Mouse (Mus musculus): ENCODE data around the gene Atg4d. TPM values are rescaled to one million over a fixed set of nuclear protein-coding genes. Genes with fewer than 3 reads are reported as not detected.

Atg4d gene
- polyA plus RNA-seq, 1 experiment from 2014 or later: 45.2 TPM

DNA sequence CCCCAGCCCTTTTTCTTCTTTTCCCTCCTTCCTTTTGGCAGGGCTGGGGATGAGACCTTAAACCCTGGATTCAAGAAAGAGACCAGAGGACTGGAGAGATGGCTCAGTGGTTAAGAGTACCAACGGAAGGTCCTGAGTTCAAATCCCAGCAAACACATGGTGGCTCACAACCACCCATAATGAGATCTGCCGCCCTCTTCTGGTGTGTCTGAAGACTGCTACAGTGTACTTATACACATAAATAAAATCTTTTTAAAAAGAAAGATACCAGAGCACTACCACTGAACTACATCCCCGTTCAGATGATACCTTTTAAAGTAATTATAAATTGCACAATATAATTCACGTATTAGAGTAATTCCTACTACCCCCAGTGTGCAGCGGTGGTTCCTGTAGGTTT, 32.2 kb upstream of the Atg4d start:
- Histone ChIP-seq H3K4me3 (no peak overlapping the region), H3K27ac (no peak overlapping the region), H3K9me3 (no peaks in the 10 kb centered on the region), H3K36me3 (replicated peaks) (peaks cover 85% of the 10 kb centered on the region), H3K27me3 (ENCODE audit: poor library complexity, severe bottlenecking) (peaks cover 22% of the 10 kb centered on the region), H3K4me1 (peaks cover 27% of the 10 kb centered on the region)
- DNase-seq (ENCODE audit: extremely low spot score, low spot score): no peak
- WGBS: 89% methylated on average over 5 of the region's 5 CpGs

DNA sequence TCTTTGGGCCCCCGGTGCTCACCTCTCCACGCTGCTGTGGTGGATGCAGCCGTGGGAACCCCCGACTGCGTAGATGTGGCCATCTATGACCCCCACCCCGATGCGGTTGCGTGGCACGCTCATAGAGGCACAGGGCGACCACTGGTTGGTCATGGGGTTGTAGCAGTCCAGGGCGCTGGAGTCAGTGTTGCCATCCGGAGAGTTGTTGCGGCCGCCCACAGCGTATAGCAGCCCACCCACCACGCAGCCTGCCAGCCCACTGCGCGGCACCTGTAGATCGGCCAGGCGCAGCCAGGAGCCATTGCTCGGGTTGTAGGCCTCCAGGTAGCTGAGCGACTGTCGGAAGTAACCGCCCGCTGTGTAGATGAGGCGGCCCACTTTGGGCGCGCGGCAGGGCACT, 31.7 kb upstream of the Atg4d start:
- Histone ChIP-seq H3K4me3 (no peak overlapping the region), H3K27me3 (ENCODE audit: poor library complexity, severe bottlenecking) (peaks cover 17% of the 10 kb centered on the region), H3K36me3 (replicated peaks) (peaks cover 85% of the 10 kb centered on the region), H3K9me3 (no peaks in the 10 kb centered on the region), H3K4me1 (peaks cover 27% of the 10 kb centered on the region), H3K27ac (no peak overlapping the region)
- 87% methylated on average over 29 of the region's 29 CpGs for WGBS
- no peak for DNase-seq (ENCODE audit: extremely low spot score, low spot score)

DNA sequence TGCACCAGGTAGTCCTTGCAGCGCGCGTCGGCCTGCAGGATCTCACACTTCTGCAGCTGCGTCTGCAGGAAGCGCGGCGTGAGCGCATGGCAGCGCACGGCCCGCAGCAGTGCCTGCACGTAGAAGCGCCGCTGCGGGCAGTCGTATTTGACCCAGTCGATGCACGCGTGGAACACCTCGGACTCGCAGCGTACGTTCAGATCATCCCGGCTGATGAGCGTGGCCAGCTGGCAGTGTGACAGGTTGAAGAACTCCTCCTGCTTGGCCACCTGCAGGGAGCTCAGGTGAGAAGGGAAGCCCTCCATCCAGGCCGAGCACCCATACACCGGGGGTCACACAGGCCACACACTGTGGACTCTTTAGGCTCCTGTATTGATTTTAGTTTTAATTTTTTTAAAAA, 31.3 kb upstream of the Atg4d start:
- H3K27me3 ChIP-seq (ENCODE audit: poor library complexity, severe bottlenecking): peaks cover 13% of the 10 kb centered on the region
- H3K4me1 ChIP-seq: peaks cover 28% of the 10 kb centered on the region
- WGBS: 80% methylated on average over 28 of the region's 28 CpGs
- DNase-seq (ENCODE audit: extremely low spot score, low spot score): no peak
- H3K4me3 ChIP-seq: no peak overlapping the region
- 0 out of 2 replicates have a peak, but pooled peaks cover under 1% of the 10 kb centered on the region for H3K9me3 ChIP-seq
- no peak overlapping the region for H3K27ac ChIP-seq
- peaks cover 84% of the 10 kb centered on the region for H3K36me3 ChIP-seq (replicated peaks)

DNA sequence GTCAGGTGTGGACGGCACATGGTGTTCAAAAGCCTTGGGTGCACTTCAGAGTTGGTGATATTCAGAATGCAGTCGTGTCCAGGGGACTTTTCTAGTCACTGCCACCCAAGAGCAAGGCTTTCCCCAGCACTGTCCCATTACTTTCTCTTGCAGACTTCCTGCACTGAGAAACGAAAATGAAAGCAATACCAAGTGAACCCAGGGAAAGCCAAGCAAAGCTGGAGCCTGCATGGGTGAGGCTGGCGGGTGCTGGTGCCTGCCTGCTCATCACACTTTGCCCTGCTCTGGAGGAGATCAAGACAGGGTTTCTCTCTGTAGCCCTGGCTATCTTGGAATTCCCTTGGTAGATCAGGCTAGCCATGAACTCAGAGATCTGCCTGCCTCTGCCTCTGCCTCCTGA, 29.8 kb upstream of the Atg4d start:
- Histone ChIP-seq H3K9me3 (0 out of 2 replicates have a peak, but pooled peaks cover 3% of the 10 kb centered on the region), H3K27ac (no peak overlapping the region), H3K27me3 (ENCODE audit: poor library complexity, severe bottlenecking) (peaks cover 18% of the 10 kb centered on the region), H3K4me1 (peaks cover 37% of the 10 kb centered on the region), H3K36me3 (replicated peaks) (peaks cover 69% of the 10 kb centered on the region), H3K4me3 (no peak overlapping the region)
- 92% methylated on average over 4 of the region's 4 CpGs for WGBS
- DNase-seq (ENCODE audit: extremely low spot score, low spot score): no peak

DNA sequence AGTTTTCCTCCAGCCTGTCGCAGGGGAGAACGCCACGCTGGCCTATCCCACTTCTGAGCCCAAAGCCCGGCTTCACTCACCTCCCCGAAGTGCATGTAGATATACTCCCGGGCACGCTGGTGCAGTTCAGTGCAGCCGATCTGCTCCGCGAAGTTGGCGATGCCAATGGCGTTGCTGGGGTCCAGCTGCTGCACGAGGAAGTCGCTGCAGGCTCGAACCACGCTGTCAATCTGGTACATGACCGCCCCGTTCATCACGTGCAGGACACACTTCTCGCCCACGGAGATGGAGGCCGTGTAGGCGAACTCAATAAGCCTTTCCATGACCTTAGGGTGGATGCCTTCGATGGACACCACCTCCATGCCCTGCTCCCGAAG, 28.1 kb upstream of the Atg4d start:
- no peak overlapping the region for H3K27ac ChIP-seq
- H3K27me3 ChIP-seq (ENCODE audit: poor library complexity, severe bottlenecking): peaks cover 34% of the 10 kb centered on the region
- H3K9me3 ChIP-seq: 0 out of 2 replicates have a peak, but pooled peaks cover 3% of the 10 kb centered on the region
- peaks cover 53% of the 10 kb centered on the region for H3K36me3 ChIP-seq (replicated peaks)
- H3K4me1 ChIP-seq: peaks cover 30% of the 10 kb centered on the region
- peak overlapping the region; percentile 98 for H3K4me3 ChIP-seq
- no peak for DNase-seq (ENCODE audit: extremely low spot score, low spot score)
- WGBS: 86% methylated on average over 25 of the region's 25 CpGs

DNA sequence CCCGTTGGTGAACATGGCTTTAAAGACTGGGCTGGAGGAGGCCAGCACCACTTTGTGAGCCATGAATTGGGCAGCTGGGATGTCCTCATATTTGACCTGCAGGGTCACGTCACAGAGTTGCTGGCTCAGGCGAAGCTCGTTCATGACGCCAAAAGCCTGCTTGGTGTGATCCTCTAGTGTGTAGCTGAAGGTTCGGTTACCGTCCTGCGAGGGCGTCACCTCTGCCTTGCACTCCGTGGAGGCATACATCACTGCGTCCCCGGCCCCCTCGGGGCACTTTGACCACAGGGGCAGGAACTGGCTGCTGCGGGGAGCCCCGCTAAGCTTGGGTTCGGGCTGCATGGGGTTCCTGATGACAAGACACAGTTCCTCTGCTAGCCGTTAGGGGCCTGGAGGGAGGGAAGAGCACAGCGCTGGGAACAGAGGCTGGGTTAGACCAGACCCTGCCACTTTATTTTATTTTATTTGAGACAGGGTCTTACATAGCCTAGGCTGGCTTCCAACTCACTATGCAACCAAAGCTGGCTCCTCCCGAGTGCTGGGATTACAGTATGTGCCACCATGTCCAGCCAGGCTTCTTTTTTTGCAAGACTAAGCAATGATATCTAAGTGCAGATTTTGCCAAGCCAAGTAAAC, 27.6 kb upstream of the Atg4d start:
- WGBS: 23% methylated on average over 19 of the region's 19 CpGs

DNA sequence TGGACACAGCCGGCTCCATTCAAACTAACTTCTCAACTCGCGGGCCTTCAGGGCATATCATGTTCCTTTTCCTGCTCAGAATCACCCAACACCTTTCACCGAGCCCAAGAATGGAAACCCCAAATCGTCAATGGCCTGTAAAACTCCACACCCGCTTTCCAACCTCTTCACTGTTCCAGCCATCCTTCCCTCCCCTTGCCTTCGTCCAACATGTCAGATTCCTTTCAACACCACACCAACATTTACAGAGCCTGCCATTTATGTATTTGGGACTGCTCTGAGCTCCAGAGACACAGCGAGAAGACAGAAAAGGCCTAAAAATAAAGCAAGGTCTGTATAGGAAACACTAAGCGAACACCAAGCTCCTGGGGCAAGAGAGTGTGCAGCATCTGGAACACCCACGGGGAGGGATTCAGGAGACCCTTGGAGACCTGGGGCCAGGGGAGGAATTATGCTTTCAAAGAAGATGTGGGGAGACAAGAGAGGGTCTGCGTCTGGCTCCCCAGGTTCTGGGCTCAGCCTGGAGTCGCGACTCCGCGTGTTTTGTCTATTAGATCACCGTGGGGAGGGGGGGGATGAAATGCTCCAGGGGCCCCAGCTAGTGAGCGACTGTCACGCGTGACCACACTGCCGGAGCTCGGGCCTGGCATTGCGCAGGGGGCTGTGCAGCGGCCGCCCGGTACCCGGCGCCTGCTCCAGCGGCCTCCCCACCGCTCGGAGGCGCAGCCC, 26.9 kb upstream of the Atg4d start:
- Histone ChIP-seq H3K27ac (peak overlapping the region; percentile 98), H3K4me3 (peak overlapping the region; percentile 98), H3K4me1 (peaks cover 30% of the 10 kb centered on the region), H3K9me3 (peaks cover 8% of the 10 kb centered on the region), H3K27me3 (ENCODE audit: poor library complexity, severe bottlenecking) (peaks cover 46% of the 10 kb centered on the region), H3K36me3 (replicated peaks) (peaks cover 41% of the 10 kb centered on the region)
- 2% methylated on average over 31 of the region's 31 CpGs for WGBS
- peak; percentile 40 for DNase-seq (ENCODE audit: extremely low spot score, low spot score)

More for the DNA sequence above, 27.6 kb upstream of the Atg4d start:
- Histone ChIP-seq H3K4me3 (peak overlapping the region; percentile 98), H3K4me1 (peaks cover 30% of the 10 kb centered on the region), H3K27me3 (ENCODE audit: poor library complexity, severe bottlenecking) (peaks cover 39% of the 10 kb centered on the region), H3K9me3 (0 out of 2 replicates have a peak, but pooled peaks cover 3% of the 10 kb centered on the region), H3K27ac (peak overlapping the region; percentile 98), H3K36me3 (replicated peaks) (peaks cover 48% of the 10 kb centered on the region)
- peak; percentile 49 for DNase-seq (ENCODE audit: extremely low spot score, low spot score)

DNA sequence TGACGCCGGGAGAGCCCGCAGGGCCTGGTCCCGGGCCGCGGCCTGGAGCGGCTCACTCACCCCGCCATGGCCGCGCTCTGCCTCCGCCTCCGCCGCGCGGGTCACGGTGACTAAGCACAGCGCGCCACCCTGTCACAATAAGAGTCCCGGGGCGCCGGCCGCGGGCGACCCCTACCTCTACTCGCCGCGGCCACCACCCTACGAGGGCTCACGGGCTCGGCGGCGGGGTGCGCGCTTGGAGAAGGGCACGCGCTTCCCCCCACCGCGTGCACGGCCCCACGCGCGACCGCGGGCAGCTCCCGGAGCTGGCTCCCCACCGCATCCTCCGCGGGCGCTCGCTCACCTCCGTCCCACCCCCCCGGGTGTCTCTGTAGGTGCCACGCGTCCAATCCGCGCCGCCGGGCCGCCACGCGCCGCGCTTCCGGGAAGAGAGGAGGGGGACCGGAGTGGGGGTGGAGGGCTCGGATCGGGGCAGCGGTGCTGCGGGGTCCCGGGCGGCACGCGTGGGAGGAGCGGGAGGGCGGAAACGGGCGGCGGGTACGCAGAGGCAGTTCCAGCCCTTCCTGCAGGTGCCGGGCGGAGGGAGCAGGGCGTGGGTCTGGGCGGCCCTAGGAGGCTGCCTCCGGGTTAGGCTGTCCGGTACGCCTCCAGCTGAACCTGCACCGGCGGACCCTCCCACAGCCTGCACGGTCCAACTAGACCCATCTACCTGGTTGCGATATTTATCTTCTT, 26.2 kb upstream of the Atg4d start, which contains the start of gene Keap1:
Gene Keap1, minus strand, starts transcription at position 629 of the 732 bp plus-strand sequence.
- under 1% methylated on average over 89 of the region's 90 CpGs for WGBS
- DNase-seq (ENCODE audit: extremely low spot score, low spot score): peak; percentile 79
- Histone ChIP-seq H3K36me3 (replicated peaks) (peaks cover 34% of the 10 kb centered on the region), H3K27me3 (ENCODE audit: poor library complexity, severe bottlenecking) (peaks cover 46% of the 10 kb centered on the region), H3K4me1 (peaks cover 33% of the 10 kb centered on the region), H3K27ac (peak within 1 kb of the TSS; percentile 98), H3K4me3 (peak within 1 kb of the TSS; percentile 98), H3K9me3 (peaks cover 9% of the 10 kb centered on the region)

DNA sequence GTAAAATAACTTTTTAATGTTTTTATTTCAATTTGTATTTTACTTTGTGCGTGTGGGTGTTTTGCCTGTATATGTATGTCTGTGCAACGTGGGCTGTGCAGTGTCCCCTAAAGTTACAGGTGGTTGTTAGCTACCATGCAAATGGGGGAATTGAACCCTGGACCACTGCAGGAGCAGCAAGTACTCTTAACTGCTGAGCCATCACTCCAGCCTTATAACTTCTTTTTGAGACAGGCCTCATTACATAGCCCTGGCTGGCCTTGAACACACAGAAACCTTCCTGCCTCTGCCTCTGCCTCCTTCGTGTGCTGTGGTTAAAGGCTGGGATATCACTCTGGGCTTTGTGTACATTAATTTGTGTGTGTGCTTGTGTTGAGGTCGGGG, 25.6 kb upstream of the Atg4d start:
- peaks cover 9% of the 10 kb centered on the region for H3K9me3 ChIP-seq
- H3K4me1 ChIP-seq: peaks cover 39% of the 10 kb centered on the region
- H3K27me3 ChIP-seq (ENCODE audit: poor library complexity, severe bottlenecking): peaks cover 50% of the 10 kb centered on the region
- 39% methylated on average over 4 of the region's 4 CpGs for WGBS
- peaks cover 28% of the 10 kb centered on the region for H3K36me3 ChIP-seq (replicated peaks)
- peak overlapping the region; percentile 98 for H3K4me3 ChIP-seq
- no peak for DNase-seq (ENCODE audit: extremely low spot score, low spot score)
- peak overlapping the region; percentile 98 for H3K27ac ChIP-seq

DNA sequence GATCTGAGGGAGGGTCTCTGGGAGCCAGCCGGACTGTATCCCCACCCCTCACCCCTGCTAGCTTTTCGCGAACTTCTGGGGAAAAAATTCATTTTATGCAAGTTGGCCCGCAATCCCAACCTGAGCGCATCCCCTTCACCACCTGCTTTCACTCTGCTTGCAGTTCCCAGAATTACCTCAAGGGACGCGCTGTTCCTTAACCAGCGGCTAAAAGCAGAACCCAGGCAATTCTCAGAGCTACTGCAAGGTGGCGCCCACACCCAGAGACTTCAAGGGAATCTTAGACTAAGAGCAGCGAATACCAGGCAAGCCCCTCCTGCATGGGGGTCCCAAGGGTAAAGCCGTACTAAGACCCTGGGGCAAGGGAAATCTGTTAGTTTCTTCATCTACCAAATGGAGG, 23.8 kb upstream of the Atg4d start:
- H3K4me1 ChIP-seq: peaks cover 48% of the 10 kb centered on the region
- H3K27me3 ChIP-seq (ENCODE audit: poor library complexity, severe bottlenecking): peaks cover 69% of the 10 kb centered on the region
- H3K4me3 ChIP-seq: peak overlapping the region; percentile 24; the same call in 1 of the 2 replicates
- 4% methylated on average over 11 of the region's 11 CpGs for WGBS
- H3K36me3 ChIP-seq (replicated peaks): peaks cover 9% of the 10 kb centered on the region
- peaks cover 9% of the 10 kb centered on the region for H3K9me3 ChIP-seq
- H3K27ac ChIP-seq: no peak overlapping the region
- peak; percentile 86 for DNase-seq (ENCODE audit: extremely low spot score, low spot score)

DNA sequence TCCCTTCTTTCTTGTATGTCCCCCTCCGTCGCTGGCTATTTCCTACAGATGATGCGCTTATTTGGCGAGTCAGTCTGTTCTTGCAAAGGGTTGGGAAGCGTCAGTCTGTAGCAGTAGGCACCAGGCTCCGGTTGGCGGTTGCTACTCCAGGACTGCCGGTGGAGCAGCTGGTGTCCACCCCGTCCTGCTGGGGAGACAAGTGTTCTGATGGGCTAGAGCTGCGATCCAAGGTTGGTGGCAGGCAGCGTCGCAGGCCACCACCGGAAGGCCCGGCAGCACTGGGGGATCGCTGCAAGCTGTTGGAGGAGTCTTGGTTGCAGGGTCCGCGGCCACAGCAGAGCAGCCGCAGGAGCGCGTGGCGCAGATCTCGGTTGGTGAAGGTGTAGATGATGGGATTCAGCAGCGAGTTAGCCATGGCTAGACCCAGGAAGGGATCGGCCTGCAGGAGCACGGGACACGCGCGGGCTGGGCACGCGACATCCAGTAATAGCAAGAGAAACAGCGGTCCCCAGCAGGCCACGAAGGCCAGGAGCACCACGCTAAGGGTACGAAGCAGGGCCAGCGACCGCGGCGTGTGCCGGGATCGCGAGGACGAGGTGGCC, 21.2 kb upstream of the Atg4d start:
- whole genome bisulfite sequencing: 4% methylated on average over 42 of the region's 42 CpGs
- DNase-seq (ENCODE audit: extremely low spot score, low spot score): no peak
- peaks cover 33% of the 10 kb centered on the region for H3K4me1 ChIP-seq
- peaks cover 95% of the 10 kb centered on the region for H3K27me3 ChIP-seq (ENCODE audit: poor library complexity, severe bottlenecking)
- peak overlapping the region; percentile 30; the same call in 1 of the 2 replicates for H3K27ac ChIP-seq
- peaks cover 7% of the 10 kb centered on the region for H3K9me3 ChIP-seq
- no peaks in the 10 kb centered on the region for H3K36me3 ChIP-seq (replicated peaks)
- H3K4me3 ChIP-seq: peak overlapping the region; percentile 55

DNA sequence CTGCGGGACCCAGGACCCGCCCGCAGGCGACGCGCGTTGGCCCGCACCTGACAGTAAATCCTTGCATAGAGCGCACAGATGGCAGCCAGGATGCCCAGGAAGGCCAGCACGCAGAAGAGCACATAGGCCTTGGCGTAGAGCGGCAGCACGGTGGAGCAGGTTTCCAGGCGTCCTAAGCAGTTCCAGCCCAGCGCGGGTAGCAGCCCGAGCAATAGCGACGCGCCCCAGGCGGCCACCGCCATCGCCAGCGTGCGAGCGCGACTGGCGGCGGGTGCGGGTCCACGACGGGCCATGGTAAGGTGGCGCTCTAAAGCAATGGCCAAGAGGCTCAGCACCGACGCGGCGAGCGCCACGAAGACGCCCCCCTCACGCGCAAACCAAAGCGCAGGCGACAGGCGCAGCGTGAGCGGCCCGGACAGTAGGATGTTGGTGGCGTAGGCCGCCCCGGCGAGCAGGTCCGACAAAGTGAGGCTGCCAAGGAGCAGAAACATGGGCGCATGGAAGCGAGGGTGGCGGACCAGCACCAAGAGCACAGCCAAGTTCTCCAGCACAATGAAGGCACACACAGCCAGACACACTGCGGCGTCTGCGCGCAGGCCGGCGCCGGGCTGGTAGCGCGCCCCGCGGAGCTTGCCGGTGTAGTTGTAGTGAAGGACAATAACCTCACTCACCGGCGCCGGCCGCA, 20.5 kb upstream of the Atg4d start:
- Histone ChIP-seq H3K4me1 (peaks cover 28% of the 10 kb centered on the region), H3K4me3 (peak overlapping the region; percentile 55), H3K27ac (peak overlapping the region; percentile 30; the same call in 1 of the 2 replicates), H3K9me3 (peaks cover 6% of the 10 kb centered on the region), H3K36me3 (replicated peaks) (no peaks in the 10 kb centered on the region), H3K27me3 (ENCODE audit: poor library complexity, severe bottlenecking) (peaks cover 100% of the 10 kb centered on the region)
- DNase-seq (ENCODE audit: extremely low spot score, low spot score): peak; percentile 55
- under 1% methylated on average over 72 of the region's 72 CpGs for WGBS
